Mouse (Mus musculus) embryonic facial prominence, embryonic 13.5 days (tissue): ENCODE data around the gene Coq4. TPM values are rescaled to one million over a fixed set of nuclear protein-coding genes. Genes with fewer than 3 reads are reported as not detected.
"Not testable (repeated sequence)": the region's sequence is repeated elsewhere in the genome, so short reads cannot be mapped to it uniquely, and the experiment has no call there.

Source experiments
- ATAC-seq: fragments of 200-750 bp; cut with Nextera tagmentation; 2 replicates; pipeline ENCODE4 v1.8.0; 2017; ENCODE audit warnings: low read depth; ENCODE audit not compliant: insufficient number of reproducible peaks, insufficient read depth, low FRiP score, low TSS enrichment
- H3K27ac ChIP-seq: fragments of 300-500 bp; sonication (generic); 2 replicates; pipeline ENCODE4 v1.5.1; 2015; ENCODE audit warnings: moderate library complexity, mild to moderate bottlenecking, inconsistent platforms
- H3K27me3 ChIP-seq: fragments of 300-500 bp; sonication (generic); 2 replicates; pipeline ENCODE4 v1.6.1; 2015; ENCODE audit warnings: mild to moderate bottlenecking, inconsistent platforms
- H3K36me3 ChIP-seq: fragments of 300-500 bp; sonication (generic); 2 replicates; pipeline ENCODE4 v1.6.1; 2015; ENCODE audit warnings: mild to moderate bottlenecking, inconsistent platforms
- H3K4me1 ChIP-seq: fragments of 300-500 bp; sonication (generic); 2 replicates; pipeline ENCODE4 v1.6.1; 2015; ENCODE audit warnings: inconsistent platforms
- H3K4me2 ChIP-seq: fragments of 300-500 bp; sonication (generic); 2 replicates; pipeline ENCODE4 v1.6.1; 2015; ENCODE audit warnings: moderate library complexity, mild to moderate bottlenecking, inconsistent platforms
- H3K4me3 ChIP-seq: fragments of 300-500 bp; sonication (generic); 2 replicates; pipeline ENCODE4 v1.5.1; 2015; ENCODE audit warnings: mild to moderate bottlenecking, inconsistent platforms
- H3K9ac ChIP-seq: fragments of 300-500 bp; sonication (generic); 2 replicates; pipeline ENCODE4 v1.6.1; 2015; ENCODE audit warnings: mild to moderate bottlenecking, inconsistent platforms
- H3K9me3 ChIP-seq: fragments of 300-500 bp; sonication (generic); 2 replicates; pipeline ENCODE4 v1.6.1; 2016; ENCODE audit warnings: inconsistent platforms
- WGBS: fragments of 180-500 bp; shearing (Covaris S2); methylation state at CpG from one replicate; pipeline ENCODE4 v1.1.7; 2015; ENCODE audit warnings: mixed read lengths; 5-methylcytosine and 5-hydroxymethylcytosine counted together
- polyA plus RNA-seq: library from polyadenylated mRNA; unstranded; fragments of >200 nt; fragmentation: Nextera tagmentation; extraction: Ambion mirVana; gene quantifications from 2 replicates; pipeline ENCODE4 v1.2.1, GENCODE M21; 2015

Coq4 gene
- polyA plus RNA-seq, 1 experiment from 2014 or later = 31.1 TPM

- no peak for ATAC-seq
- H3K4me1 ChIP-seq = no peaks in the 10 kb centered on the region
- H3K4me2 ChIP-seq = no peak overlapping the region
- H3K9ac ChIP-seq = no peak overlapping the region
- no peaks in the 10 kb centered on the region for H3K36me3 ChIP-seq
- H3K4me3 ChIP-seq = no peak overlapping the region
- no peaks in the 10 kb centered on the region for H3K9me3 ChIP-seq
- WGBS = 0% methylated on average over 1 of the region's 1 CpGs
- no peak overlapping the region for H3K27ac ChIP-seq
- no peaks in the 10 kb centered on the region; the same call in 1 of the 2 replicates for H3K27me3 ChIP-seq
Observed at GRCm38 (mm10) chr2:29764831-29765230, 22.5 kb upstream of the Coq4 start.

DNA sequence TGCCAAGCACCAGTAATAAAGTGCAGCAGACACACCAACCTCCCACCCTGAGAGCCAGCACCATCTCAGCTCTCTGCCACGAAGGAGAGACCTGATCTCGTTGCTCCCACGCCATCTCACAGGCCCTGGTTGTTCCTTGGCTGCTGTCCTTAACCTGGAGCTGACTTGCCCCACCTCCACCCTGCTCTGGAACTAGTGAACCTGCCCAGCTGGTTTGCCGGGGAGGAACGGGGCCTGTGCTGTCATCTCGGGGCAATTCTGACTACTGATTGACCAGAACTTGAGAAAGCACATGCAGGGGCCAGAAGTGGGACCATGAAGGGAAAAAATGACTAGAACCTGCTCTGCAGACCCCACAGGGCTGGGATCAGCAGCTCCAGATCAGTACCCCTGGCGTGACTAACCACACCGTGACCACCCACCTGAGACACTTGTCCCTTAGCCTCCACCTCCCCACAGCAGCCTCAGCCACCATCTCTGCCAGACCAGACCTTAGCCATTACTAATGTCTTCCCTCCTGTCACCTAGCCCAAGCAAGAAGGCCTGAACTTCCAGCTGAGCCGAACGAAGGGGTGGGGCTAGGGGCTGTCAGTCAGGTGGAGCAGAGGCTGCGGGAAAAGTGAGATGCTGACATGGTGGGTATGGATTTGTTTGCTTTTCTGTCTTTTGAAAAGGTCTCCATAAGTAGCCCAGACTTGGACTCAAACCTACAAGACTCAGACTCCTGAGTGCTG is 19.1 kb upstream of the Coq4 start:
- no peaks in the 10 kb centered on the region for H3K4me1 ChIP-seq
- no peak overlapping the region for H3K9ac ChIP-seq
- WGBS = 60% methylated on average over 11 of the region's 11 CpGs
- no peak overlapping the region for H3K4me3 ChIP-seq
- no peaks in the 10 kb centered on the region for H3K27me3 ChIP-seq
- ATAC-seq = no peak
- H3K27ac ChIP-seq = no peak overlapping the region
- H3K36me3 ChIP-seq = peaks cover 6% of the 10 kb centered on the region
- H3K4me2 ChIP-seq = no peak overlapping the region
- no peaks in the 10 kb centered on the region for H3K9me3 ChIP-seq

- Histone ChIP-seq H3K9me3 (no peaks in the 10 kb centered on the region), H3K4me3 (no peak overlapping the region), H3K27me3 (no peaks in the 10 kb centered on the region), H3K36me3 (peaks cover 14% of the 10 kb centered on the region), H3K27ac (peak overlapping the region; percentile 16; the same call in 1 of the 2 replicates), H3K4me2 (no peak overlapping the region), H3K9ac (no peak overlapping the region), H3K4me1 (no peaks in the 10 kb centered on the region)
- no peak for ATAC-seq
- 62% methylated on average over 9 of the region's 9 CpGs for WGBS
Observed at GRCm38 (mm10) chr2:29768901-29769300, 18.4 kb upstream of the Coq4 start.

GRCm38 (mm10) chr2:29770162-29770561 is 17.1 kb upstream of the Coq4 start:
- H3K27me3 ChIP-seq = no peaks in the 10 kb centered on the region
- no peaks in the 10 kb centered on the region for H3K4me1 ChIP-seq
- H3K9me3 ChIP-seq = no peaks in the 10 kb centered on the region
- no peak overlapping the region for H3K27ac ChIP-seq
- H3K4me2 ChIP-seq = no peak overlapping the region
- no peak for ATAC-seq
- peaks cover 21% of the 10 kb centered on the region for H3K36me3 ChIP-seq
- H3K4me3 ChIP-seq = no peak overlapping the region
- no peak overlapping the region for H3K9ac ChIP-seq

DNA sequence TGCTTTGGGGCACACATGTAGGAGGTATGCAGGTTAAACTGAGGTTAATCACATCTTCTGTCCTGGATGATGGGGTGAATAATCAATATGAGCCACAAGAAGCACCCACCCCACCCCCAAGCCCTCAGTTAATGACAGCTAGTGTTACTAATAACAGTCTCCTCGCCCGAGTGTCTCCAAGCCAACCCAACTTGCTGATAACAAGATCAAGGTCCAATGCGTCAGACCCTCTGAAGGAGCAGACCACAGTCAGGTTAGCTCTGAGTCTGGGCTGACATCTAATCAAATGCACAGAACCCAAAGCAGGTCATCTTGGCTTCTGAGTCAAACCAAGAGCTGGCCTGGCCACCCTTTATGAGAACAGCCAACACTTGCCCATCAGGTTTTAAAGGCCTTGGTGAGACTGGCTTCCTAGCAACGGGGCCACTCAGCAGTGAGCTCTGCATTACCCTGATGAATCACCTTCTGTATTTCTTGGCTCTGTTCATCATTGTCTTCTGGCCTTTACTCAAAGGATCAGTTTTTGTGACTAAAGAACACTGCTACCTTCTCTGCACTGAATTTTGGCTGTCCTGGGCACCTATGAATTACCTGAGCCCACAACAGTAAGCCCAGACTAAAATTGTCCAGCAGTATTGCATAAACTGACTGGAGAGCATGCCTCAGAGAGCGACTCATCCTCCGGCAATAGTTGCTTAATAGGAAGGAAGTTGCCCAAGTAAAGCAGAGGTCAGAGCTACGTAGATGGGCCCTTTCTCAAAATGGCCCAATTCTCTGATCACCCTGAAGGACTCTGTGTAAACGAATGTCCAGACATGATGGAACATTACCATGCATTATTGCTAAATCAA is 15.5 kb upstream of the Coq4 start:
- 84% methylated on average over 8 of the region's 8 CpGs for WGBS
- H3K4me1 ChIP-seq = no peaks in the 10 kb centered on the region
- peaks cover 33% of the 10 kb centered on the region for H3K36me3 ChIP-seq
- no peak for ATAC-seq
- H3K4me3 ChIP-seq = no peak overlapping the region
- H3K27ac ChIP-seq = no peak overlapping the region
- no peaks in the 10 kb centered on the region for H3K9me3 ChIP-seq
- H3K9ac ChIP-seq = no peak overlapping the region
- H3K27me3 ChIP-seq = no peaks in the 10 kb centered on the region
- H3K4me2 ChIP-seq = no peak overlapping the region

DNA sequence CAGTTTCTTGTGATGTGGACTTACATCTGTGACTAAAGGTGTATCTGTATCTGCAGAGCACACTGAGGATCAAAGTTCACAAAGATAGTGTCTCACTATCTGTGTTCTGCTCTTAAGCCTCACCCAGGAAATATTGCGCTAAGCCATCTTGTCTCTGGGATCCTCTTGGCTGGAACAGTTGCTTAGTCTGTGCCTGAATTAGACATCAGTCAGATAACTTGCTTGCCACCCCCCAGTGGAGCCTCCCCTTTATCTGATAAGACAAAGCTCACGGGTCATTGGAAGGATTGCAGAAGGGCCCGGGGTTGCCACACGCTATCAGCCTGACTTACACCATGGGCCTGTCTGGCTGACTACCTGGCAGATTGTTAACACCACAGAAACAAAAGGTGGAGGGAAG is 14.0 kb upstream of the Coq4 start:
- H3K9me3 ChIP-seq = no peaks in the 10 kb centered on the region
- ATAC-seq = no peak
- WGBS = 93% methylated on average over 4 of the region's 4 CpGs
- H3K4me3 ChIP-seq = no peak overlapping the region
- H3K4me1 ChIP-seq = no peaks in the 10 kb centered on the region
- H3K27ac ChIP-seq = no peak overlapping the region
- no peak overlapping the region for H3K4me2 ChIP-seq
- no peaks in the 10 kb centered on the region for H3K27me3 ChIP-seq
- H3K9ac ChIP-seq = no peak overlapping the region
- peaks cover 48% of the 10 kb centered on the region for H3K36me3 ChIP-seq

- H3K36me3 ChIP-seq = peaks cover 97% of the 10 kb centered on the region
- not testable (repeated sequence) for H3K4me1 ChIP-seq, H3K27me3 ChIP-seq, H3K27ac ChIP-seq, ATAC-seq, H3K4me3 ChIP-seq, H3K9ac ChIP-seq, H3K4me2 ChIP-seq, H3K9me3 ChIP-seq
- 91% methylated on average over 2 of the region's 2 CpGs for WGBS
Observed at GRCm38 (mm10) chr2:29781256-29781655, 6.0 kb upstream of the Coq4 start.

- Histone ChIP-seq H3K9me3 (peaks cover 4% of the 10 kb centered on the region; the same call in 1 of the 2 replicates), H3K4me1 (peaks cover 19% of the 10 kb centered on the region), H3K4me3 (no peak overlapping the region), H3K27me3 (no peaks in the 10 kb centered on the region), H3K4me2 (no peak overlapping the region), H3K9ac (no peak overlapping the region), H3K36me3 (peaks cover 70% of the 10 kb centered on the region), H3K27ac (no peak overlapping the region)
- WGBS = 74% methylated on average over 4 of the region's 4 CpGs
- no peak for ATAC-seq
Observed at GRCm38 (mm10) chr2:29784290-29784689, 3.0 kb upstream of the Coq4 start.

DNA sequence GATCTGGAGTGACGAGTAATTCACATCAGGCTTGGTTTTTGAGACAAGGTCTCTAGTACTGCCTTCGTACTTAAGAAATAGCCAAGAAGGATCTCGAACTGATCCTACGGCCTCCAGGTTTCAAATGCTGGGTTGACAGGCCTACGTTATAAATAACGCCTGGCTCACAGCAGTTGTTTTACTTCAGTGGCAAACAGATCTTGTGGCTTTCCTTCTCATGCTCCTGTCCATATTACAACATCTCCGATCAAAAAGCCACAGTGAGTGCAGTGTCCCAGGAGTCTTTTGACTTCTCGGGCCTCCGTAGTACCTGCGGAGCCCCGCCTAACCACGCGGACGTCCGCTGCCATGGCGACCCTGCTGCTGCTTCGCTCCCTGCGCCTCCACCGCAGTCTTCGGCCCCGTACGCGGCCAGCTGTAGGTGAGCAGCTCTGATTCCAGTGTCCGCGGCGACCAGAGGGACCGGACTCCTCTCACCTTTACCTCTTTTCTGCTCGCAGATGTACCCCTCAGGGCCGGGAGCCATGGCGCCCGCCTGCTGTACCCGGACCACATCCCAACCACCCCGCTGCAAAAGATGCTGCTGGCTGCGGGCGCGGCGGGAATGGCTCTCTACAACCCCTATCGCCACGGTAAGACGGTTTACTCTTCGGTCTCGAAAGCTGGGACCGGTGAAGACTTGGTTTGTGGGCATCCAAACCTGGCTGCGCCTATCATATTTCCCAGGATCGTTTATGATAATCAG is 816 bp downstream of the Coq4 start, which contains the start of gene Trub2:
Gene Trub2, minus strand, starts transcription at position 566 of the 745 bp plus-strand sequence.
- under 1% methylated on average over 45 of the region's 45 CpGs for WGBS
- peak within 1 kb of the TSS; percentile 80 for H3K9ac ChIP-seq
- peak within 1 kb of the TSS; percentile 69 for H3K4me3 ChIP-seq
- H3K9me3 ChIP-seq = no peaks in the 10 kb centered on the region
- H3K4me1 ChIP-seq = peaks cover 19% of the 10 kb centered on the region
- peak within 1 kb of the TSS; percentile 63 for H3K27ac ChIP-seq
- ATAC-seq = peak; percentile 83
- H3K27me3 ChIP-seq = no peaks in the 10 kb centered on the region
- peak within 1 kb of the TSS; percentile 86 for H3K4me2 ChIP-seq
- H3K36me3 ChIP-seq = peaks cover 66% of the 10 kb centered on the region

DNA sequence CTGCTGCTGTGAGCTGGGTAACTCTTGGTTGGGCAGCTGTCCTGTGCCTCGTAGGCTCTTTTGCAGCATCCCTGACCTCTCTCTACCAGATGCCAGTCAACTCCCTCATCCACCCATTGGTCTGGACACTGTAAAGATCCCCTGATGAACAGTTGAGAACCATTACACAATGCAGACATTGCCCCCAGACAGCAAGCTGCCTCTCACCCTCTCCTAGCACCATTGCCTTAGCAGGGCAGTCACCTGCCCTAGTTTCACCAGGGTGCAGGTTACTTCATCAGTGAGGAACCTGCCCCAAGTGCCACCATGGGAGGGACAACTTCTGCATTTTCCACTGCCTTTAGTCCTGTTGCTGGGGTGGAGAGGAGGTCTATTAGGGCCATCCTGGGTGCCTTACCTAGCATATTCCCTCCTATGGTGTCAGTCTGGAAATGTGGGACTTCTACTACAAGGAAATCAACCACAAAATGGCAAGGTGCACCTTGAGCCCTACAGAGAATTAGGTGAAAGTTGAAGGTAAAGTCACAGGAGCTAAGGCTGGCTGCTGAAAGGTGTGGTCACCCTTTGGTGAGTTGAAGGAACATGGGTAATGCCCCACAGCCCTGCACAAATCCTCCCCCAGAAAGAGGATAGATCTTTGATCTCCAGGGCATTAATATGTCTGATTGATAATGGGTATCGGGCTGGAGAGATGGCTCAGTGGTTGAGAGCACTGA is 5.6 kb downstream of the Coq4 start:
- WGBS = 92% methylated on average over 2 of the region's 2 CpGs

More for the DNA sequence above, 5.6 kb downstream of the Coq4 start:
- no peak for ATAC-seq
- no peak overlapping the region for H3K9ac ChIP-seq
- H3K4me2 ChIP-seq = no peak overlapping the region
- peaks cover 72% of the 10 kb centered on the region for H3K36me3 ChIP-seq
- H3K9me3 ChIP-seq = no peaks in the 10 kb centered on the region
- H3K27me3 ChIP-seq = no peaks in the 10 kb centered on the region
- peaks cover 10% of the 10 kb centered on the region for H3K4me1 ChIP-seq
- H3K4me3 ChIP-seq = no peak overlapping the region
- H3K27ac ChIP-seq = no peak overlapping the region
